Mouse (Mus musculus): ENCODE measurements around the gene Shroom3. TPM values are rescaled to one million over a fixed set of nuclear protein-coding genes. Genes with fewer than 3 reads are reported as not detected.

Shroom3 gene
- total RNA-seq, 2 experiments from 2014 or later = 0.50 to 1.9 TPM

DNA sequence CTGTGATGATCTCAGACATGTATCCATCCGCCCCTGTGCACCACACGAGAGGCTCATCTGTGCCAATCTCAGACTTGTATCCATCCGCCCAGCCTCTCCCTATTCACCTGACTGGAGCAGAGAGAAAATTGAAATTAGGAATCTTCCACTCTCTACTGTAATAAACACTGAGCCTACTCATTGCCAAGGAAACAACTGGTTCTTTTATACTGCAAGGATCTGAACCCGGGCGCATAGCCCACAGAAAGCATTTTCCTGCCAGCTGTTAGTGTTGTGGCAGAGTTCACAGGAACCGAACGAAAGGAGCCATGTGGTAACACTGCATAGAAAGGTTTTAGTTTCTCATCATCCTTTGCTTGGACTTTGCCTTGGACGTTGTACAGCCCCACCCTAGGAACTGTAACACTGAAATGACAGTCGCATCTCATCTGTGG is 155.1 kb downstream of the Shroom3 start:
- no peak for ATAC-seq (replicated peaks; ENCODE audit: low FRiP score, low TSS enrichment, poor library complexity, severe bottlenecking)

- ATAC-seq (replicated peaks; ENCODE audit: low FRiP score, low TSS enrichment, poor library complexity, severe bottlenecking) = no peak
Measured at GRCm38 (mm10) chr5:92839314-92839713, 156.1 kb downstream of the Shroom3 start.

DNA sequence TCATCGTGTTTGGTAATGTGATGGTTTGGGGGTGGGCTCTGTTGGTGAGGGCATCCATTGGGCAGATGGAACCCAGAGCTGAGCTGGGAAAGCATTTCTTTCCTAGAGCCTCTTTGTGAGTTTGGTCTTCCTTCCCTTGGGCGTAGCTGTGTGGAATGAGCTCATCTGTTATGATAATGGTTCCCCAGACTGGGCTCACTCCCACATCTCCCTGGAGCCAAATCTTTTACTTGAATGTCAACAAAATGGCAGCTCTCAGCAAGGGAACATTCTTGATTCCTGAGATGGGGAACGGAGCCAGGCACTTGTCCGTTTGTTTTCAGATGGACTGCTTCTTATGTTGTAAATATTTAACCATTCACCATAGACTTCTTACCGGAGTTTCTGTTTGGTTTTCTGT is 158.2 kb downstream of the Shroom3 start:
- no peak for ATAC-seq (replicated peaks; ENCODE audit: low FRiP score, low TSS enrichment, poor library complexity, severe bottlenecking)

DNA sequence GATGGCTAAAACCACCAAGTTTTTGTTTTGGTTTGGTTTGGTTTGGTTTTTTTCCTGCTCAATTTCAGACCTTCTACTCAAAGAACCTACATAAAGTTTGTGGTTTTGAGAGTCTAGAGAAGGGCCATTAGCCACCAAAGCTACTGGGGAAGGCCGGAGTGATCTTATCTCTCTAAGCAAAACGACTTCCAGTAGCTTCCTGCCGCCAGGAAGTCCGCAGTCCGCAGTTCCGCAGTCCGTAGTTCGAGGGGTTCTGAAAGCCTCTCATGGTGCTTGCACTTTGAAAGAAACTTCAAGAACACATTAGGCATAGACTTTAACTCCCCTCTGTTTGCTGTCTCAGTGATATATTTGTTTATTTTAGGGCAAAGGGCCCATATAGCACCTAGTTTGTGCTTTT is 159.2 kb downstream of the Shroom3 start:
- ATAC-seq (replicated peaks; ENCODE audit: low FRiP score, low TSS enrichment, poor library complexity, severe bottlenecking) = no peak

DNA sequence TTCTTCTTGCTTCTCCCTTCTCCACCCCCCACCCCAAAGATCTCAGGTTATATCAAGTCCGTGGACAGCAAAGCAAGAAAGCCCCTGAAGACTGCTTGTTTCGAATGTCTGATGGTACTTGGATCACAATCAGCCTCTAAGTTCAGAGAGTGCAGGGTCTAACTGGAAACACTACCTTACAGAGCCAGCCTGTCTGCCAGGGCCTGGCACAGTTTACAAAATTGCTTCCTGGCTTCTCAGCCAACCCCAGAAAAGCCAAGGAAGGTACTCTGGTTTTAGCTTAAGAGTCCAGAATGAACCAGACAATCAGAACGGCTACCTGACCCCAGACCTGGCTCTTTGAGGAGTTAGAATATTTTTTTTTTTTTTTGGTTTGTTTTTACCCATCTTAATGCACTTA is 159.6 kb downstream of the Shroom3 start:
- ATAC-seq (replicated peaks; ENCODE audit: low FRiP score, low TSS enrichment, poor library complexity, severe bottlenecking) = no peak

GRCm38 (mm10) chr5:92843850-92844785 is 160.9 kb downstream of the Shroom3 start:
- ATAC-seq (replicated peaks; ENCODE audit: low FRiP score, low TSS enrichment, poor library complexity, severe bottlenecking) = no peak

GRCm38 (mm10) chr5:92849743-92850142 is 166.5 kb downstream of the Shroom3 start:
- ATAC-seq (replicated peaks; ENCODE audit: low FRiP score, low TSS enrichment, poor library complexity, severe bottlenecking) = no peak

- ATAC-seq (replicated peaks; ENCODE audit: low FRiP score, low TSS enrichment, poor library complexity, severe bottlenecking) = no peak
Measured at GRCm38 (mm10) chr5:92850925-92851324, 167.7 kb downstream of the Shroom3 start.

DNA sequence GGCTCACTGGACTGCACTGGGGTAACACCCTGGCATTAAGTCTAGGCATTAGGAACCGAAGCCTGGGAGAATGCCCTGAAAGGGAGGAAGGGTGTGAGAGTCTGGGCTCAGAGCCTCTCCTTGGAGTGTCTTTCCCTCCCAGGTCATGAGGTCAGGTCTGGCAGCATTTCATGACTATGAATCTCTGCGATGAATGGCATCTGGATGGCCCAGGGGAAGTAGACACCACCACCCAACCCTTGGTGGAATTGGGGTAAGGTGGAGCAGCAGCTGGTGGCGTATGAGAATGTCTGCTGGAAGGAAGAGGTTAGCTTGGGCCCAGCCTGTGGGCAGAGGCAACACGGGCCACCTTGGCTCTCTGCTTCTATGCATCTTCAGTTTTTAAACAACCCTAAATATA is 171.7 kb downstream of the Shroom3 start:
- ATAC-seq (replicated peaks; ENCODE audit: low FRiP score, low TSS enrichment, poor library complexity, severe bottlenecking) = no peak

GRCm38 (mm10) chr5:92856346-92856745 is 173.1 kb downstream of the Shroom3 start:
- ATAC-seq (replicated peaks; ENCODE audit: low FRiP score, low TSS enrichment, poor library complexity, severe bottlenecking) = no peak

- ATAC-seq (replicated peaks; ENCODE audit: low FRiP score, low TSS enrichment, poor library complexity, severe bottlenecking) = no peak
Measured at GRCm38 (mm10) chr5:92857177-92857576, 173.9 kb downstream of the Shroom3 start.

DNA sequence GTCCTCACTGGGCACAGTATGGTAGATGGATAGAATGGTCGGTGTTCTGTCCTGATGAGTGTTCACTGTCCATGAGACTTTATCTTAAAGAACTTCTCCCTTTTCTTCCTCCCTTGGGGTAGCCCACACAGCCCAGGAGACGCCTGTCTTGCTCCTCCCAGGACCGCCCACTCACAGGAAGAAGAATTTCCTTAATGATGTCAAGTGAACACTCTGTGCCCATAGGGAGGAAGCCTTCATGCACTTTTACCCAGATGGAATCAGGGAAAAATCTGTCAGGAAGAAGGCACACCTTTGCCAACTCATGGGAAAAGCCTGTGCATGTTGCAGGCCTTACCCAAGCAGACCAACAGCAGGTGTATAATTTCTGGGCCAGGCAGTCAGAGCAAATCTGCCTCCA is 174.9 kb downstream of the Shroom3 start:
- ATAC-seq (replicated peaks; ENCODE audit: low FRiP score, low TSS enrichment, poor library complexity, severe bottlenecking) = no peak

- ATAC-seq (replicated peaks; ENCODE audit: low FRiP score, low TSS enrichment, poor library complexity, severe bottlenecking) = no peak
Measured at GRCm38 (mm10) chr5:92858576-92858975, 175.3 kb downstream of the Shroom3 start.

DNA sequence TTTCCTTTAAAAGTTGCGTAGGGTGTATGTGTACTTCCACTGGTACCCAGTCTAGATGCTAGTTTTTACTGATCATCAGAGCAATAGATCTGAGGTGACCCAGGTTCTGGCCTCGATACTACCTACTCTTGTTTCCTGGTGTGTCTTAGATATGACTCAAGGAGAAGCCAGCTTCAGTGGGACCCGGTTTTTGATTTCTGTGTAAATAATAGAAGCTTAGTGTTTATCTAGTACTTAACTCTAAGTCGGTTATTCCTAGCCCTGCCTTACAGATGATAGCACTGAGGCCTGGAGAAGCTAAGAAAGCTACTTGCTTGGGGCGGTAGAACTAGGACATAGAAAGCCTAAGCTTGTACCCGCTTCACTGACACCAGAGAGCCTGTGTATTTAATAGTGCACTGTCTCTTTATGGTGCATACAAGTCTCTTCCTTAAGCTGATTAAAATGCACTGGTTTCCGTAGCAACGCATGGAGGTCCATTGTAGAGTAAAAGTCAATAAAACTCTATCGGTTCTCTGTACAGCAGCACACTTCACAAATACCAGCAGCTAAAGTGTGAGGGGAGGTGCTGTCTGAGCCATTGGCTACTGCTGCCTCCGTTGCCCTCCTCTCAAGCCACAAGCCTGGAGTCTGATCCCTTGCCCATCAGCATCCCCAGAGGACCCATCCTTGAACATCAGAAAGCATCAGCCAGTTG is 178.3 kb downstream of the Shroom3 start:
- no peak for ATAC-seq (replicated peaks; ENCODE audit: low FRiP score, low TSS enrichment, poor library complexity, severe bottlenecking)

GRCm38 (mm10) chr5:92865090-92865489 is 181.9 kb downstream of the Shroom3 start:
- ATAC-seq (replicated peaks; ENCODE audit: low FRiP score, low TSS enrichment, poor library complexity, severe bottlenecking) = no peak

DNA sequence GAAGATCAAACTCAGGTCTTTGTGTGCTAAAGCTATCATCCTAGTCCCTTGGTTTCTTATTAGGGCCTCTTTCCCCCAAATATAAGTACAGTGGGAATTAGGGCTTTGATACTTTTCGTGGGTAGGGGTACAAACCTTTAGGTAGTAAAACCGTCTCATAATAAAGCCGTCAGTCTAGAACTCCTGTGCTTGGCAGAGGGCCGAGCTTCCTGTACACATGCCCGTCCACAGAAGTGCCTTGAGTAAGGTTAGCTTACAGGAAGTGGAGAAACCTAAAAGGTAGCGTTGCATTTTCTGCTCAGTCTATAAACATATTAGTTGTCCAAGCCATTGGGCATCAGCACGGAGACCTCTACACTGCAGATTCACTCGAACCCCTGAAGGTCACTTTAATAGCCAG is 183.3 kb downstream of the Shroom3 start:
- no peak for ATAC-seq (replicated peaks; ENCODE audit: low FRiP score, low TSS enrichment, poor library complexity, severe bottlenecking)

GRCm38 (mm10) chr5:92867253-92867652 is 184.0 kb downstream of the Shroom3 start:
- ATAC-seq (replicated peaks; ENCODE audit: low FRiP score, low TSS enrichment, poor library complexity, severe bottlenecking) = no peak

- no peak for ATAC-seq (replicated peaks; ENCODE audit: low FRiP score, low TSS enrichment, poor library complexity, severe bottlenecking)
Measured at GRCm38 (mm10) chr5:92868231-92868630, 185.0 kb downstream of the Shroom3 start.

GRCm38 (mm10) chr5:92871048-92871447 is 187.8 kb downstream of the Shroom3 start:
- ATAC-seq (replicated peaks; ENCODE audit: low FRiP score, low TSS enrichment, poor library complexity, severe bottlenecking) = no peak

- no peak for ATAC-seq (replicated peaks; ENCODE audit: low FRiP score, low TSS enrichment, poor library complexity, severe bottlenecking)
Measured at GRCm38 (mm10) chr5:92872182-92872581, 188.9 kb downstream of the Shroom3 start.

GRCm38 (mm10) chr5:92872991-92873390 is 189.8 kb downstream of the Shroom3 start:
- ATAC-seq (replicated peaks; ENCODE audit: low FRiP score, low TSS enrichment, poor library complexity, severe bottlenecking) = no peak

Measured in megakaryocyte-erythroid progenitor cell, adult 5-6 weeks (primary cell).